Mouse (Mus musculus): ENCODE data around the gene Tctn3. TPM values are rescaled to one million over a fixed set of nuclear protein-coding genes. Genes with fewer than 3 reads are reported as not detected.
"Not testable (repeated sequence)": the region's sequence is repeated elsewhere in the genome, so short reads cannot be mapped to it uniquely, and the experiment has no call there.

The Tctn3 gene
- total RNA-seq, 2 experiments from 2014 or later: 22.4 to 24.5 TPM

DNA sequence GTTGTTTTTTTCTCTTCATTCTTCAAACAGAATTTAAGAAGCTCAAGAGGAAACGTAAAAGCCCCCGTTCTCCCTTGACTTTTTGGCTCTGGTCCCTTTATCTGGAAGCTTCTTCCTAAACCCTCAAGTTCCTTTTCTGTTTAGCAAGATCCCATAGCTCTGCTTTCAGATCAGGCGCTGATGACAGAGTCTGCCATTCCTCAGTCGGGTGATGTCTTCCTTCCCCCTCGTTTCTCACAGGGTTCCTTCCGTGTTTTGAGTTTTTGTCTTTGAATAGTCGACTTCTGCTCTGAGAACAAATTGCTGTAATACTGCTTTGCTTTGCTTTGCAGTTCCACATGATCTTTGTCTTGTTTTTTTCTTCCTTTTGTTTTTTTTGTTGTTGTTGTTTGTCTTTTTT, 18.6 kb upstream of the Tctn3 start:
- intact Hi-C loops (cut with DNase I): loop anchor here (2.0 kb wide), 1 partner anchor 72 kb away; no protein-coding TSS in a partner anchor
- peak in 1 of 2 experiments; percentile 65 for DNase-seq (ENCODE audit: low spot score in 2 of 2)

DNA sequence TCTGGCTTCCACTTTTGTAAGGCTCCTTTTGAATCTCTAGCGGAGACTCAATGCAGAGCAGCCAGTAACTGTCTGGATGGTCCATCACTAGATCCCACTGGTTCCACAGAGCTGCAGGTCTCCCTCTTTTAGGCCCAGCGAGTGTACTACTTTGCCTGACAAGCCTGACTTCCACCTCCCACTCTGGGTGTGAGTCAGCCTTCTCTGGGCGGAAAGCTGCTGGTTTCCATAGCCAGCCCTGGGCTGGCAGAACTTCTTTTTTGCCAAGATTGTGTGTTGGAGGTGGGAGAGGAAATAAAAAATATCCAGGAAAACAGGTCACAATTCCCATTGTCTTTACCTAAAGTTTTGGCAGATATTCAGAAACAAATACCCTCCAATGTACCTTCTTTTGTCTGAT, 18.1 kb upstream of the Tctn3 start:
- intact Hi-C loops (cut with DNase I): loop anchor here (2.0 kb wide), 1 partner anchor 73 kb away; no protein-coding TSS in a partner anchor
- peak; percentile 51 to 90 for DNase-seq (ENCODE audit: low spot score in 2 of 2)

DNA sequence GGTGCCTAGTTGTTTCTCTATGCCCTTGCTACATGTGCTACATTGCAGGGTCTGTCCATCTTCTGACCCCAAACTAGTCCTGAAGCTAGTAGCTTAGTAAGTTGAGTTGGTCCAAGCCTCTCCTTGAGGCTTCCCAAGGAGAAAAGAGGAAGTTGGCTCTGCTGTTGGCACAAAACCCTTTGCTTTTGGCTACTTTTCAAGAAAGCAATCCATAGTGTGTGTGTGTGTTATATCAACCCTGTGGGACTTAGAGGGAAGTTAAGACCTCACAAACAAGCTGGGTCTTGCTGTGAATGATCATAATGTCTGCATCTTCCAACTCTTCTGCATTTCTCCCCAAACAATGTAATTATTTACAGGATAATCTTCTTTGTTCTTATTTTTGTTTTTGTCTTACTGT, 16.9 kb upstream of the Tctn3 start:
- no peak for DNase-seq (ENCODE audit: low spot score in 2 of 2)
- intact Hi-C loops (cut with DNase I): no loop called here

DNA sequence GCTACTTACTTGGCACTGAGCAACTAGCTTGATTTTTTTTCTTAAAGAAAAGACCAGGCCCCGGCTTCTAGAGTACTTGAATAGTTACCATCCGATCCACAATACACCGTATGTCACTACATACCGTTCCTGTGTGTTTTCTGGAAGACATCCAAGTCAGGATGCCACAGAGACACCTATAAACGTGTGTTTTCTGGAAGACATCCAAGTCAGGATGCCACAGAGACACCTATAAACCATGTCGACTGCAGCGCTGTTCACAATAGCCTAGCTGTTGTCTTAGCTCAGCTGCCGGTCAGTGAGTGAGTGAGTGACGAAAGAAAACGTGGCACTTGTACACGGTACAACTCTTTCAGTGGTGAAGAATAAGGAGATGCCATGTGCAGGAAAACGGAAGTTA, 13.9 kb upstream of the Tctn3 start:
- DNase-seq (ENCODE audit: low spot score in 2 of 2): no peak
- intact Hi-C loops (cut with DNase I): no loop called here

DNA sequence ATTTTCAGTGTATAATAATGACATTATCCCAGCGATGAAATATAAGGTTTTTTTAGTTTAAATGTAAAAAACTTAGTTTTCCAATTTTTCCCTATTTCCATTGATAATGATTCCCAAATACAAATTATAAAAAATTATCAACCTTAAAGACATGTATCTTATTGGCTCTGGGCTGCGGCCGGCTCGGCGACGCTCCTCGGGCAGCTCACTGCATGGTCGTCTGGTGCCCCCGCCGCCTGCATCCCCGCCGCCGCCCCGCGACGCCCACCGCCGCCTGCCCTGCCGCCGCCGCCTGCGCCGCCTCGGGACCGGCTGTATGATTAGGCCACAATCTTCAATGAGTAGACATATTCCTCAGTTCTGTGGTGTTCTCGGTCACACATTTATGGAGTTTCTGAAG, 9.6 kb upstream of the Tctn3 start:
- DNase-seq (ENCODE audit: low spot score in 2 of 2); intact Hi-C loops (cut with DNase I): not testable (repeated sequence)

DNA sequence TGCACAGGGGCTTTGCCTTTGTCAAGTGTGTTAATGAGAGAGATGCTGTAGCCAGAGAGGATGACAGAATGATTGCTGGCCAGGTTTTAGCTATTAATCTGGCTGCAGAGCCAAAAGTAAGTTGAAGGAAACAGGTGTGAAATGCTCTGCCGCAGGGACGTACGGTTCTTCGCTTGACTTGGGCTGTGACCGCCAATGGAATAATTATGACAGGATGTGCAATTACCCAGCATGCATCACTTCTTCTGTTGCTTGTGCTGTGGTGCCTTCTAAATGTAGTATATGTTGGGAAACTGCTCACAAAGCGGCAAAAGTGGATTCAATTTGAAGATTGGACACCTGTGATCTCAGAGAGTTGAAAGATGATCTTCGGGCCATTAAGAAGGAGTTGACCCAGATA, 4.0 kb upstream of the Tctn3 start:
- intact Hi-C loops (cut with DNase I): no loop called here
- no peak for DNase-seq (ENCODE audit: low spot score in 2 of 2)

DNA sequence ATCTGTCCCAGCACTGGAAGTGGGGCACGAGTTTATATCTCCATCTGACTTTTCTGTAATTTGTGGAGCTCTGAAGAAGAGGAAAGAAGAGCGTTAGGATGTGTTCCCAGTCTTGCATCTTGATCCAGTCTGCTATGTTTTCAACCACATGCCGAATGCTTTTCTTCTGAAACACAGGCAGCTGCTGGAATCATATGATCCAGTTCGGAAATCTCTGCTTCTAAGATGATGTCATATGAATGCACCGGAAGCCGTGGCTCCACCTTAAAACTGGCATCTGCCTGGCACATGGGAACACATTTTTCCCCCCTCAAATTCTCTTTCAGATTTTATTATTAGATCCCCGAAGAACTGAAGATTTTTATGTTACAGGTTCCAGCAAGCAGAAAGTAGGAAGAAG, 2.8 kb upstream of the Tctn3 start:
- intact Hi-C loops (cut with DNase I): loop anchor here (5.0 kb wide), 1 partner anchor 402 kb away; no protein-coding TSS in a partner anchor
- DNase-seq (ENCODE audit: low spot score in 2 of 2): peak in 1 of 2 experiments; percentile 25

DNA sequence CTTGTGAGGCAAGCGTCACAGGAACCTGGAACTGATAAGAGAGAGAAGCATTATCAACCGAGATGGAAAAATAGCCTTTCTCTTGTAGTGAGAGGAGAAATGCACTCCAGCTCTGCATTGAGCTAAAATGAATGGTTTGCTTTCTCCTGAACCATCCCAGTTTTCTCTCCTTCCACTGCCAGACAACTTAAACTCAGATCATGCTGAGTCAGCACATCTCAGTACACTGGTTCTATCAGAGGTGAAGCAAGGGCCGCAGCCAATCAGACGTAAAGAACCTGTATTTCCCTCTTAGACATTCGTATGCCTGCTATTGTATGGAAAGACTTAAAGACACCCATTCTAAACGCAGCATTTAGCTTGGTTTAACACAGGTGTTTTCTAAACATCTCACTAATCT, 4.4 kb downstream of the Tctn3 start:
- intact Hi-C loops (cut with DNase I): no loop called here
- no peak for DNase-seq (ENCODE audit: low spot score in 2 of 2)

DNA sequence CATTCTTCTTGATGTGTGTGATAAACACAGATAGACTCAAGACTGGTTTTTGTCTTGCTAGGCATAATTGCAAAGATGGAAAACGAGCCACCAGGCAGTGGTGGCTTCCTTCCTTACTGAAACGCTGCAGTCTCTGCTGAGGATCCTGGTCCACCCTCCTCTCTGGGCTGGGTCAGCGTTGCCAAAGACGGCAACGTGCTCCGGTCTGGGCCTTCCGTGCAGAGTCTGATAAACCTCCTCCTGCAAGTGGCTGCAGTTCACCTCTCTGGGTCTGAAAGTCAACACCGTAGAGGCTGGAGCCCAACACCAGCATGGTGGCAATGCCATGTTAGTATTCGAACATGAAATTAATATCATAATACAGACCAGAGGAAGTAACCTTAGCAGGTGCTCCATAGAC, 6.8 kb downstream of the Tctn3 start:
- intact Hi-C loops (cut with DNase I): no loop called here

DNA sequence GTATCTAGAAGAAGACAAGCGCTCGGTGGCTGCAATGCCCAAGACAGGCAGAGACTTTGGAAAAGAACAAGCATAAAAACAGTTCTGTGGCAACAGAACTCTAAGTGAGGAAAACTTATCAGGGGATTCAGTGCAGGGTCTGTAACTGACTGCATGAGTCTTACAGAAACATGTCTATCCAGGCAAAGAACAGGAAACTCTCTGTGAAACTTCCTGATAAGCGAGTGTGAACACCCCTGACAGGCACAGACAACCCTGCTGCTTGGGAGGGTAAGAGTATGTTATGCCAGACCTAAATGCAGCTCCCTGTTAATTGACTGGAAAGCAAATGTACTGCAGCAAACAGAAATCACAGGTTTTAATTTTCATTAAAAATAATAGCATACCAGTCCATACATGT, 10.2 kb downstream of the Tctn3 start:
- DNase-seq (ENCODE audit: low spot score in 2 of 2): no peak
- intact Hi-C loops (cut with DNase I): no loop called here

More for the DNA sequence above, 6.8 kb downstream of the Tctn3 start:
- no peak for DNase-seq (ENCODE audit: low spot score in 2 of 2)

DNA sequence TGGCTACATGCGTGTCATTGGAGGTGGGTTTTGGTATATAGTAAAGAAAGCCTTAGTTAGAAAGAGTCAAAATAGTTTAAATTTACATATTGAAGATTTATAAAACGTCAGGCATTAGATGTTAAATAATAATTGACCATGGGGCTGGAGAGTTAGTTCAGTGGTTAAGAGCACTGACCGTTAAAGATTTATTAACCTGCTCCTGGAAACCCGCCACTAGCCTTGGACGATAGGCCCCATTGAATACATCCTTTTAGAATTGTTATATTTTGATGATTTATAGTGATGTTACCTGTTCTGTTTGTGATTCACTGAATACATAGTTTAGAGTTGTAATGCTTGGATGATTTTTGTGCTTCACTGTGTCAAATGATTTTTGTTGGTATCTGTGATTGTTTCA, 11.2 kb downstream of the Tctn3 start:
- intact Hi-C loops (cut with DNase I); DNase-seq (ENCODE audit: low spot score in 2 of 2): not testable (repeated sequence)

DNA sequence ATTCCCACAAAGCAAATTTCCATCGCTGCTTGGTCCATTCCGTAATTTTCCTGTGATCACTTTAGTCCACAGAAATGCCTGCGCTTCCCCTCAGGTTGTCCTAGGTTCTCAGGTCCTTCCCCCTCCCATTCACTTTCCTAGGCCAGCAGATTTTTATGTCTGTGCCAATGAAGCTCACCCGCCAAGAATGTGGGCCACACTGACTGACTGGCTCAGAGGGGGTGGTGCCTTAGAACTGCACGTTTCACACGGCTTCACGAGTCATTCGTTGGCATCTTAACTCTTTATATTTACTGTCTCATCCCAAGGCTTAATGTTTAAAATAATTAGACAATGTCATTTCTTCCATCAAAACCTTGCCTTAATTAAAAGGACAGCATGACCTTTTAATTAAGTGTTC, 16.2 kb downstream of the Tctn3 start:
- DNase-seq (ENCODE audit: low spot score in 2 of 2): peak in 1 of 2 experiments; percentile 15
- intact Hi-C loops (cut with DNase I): no loop called here

DNA sequence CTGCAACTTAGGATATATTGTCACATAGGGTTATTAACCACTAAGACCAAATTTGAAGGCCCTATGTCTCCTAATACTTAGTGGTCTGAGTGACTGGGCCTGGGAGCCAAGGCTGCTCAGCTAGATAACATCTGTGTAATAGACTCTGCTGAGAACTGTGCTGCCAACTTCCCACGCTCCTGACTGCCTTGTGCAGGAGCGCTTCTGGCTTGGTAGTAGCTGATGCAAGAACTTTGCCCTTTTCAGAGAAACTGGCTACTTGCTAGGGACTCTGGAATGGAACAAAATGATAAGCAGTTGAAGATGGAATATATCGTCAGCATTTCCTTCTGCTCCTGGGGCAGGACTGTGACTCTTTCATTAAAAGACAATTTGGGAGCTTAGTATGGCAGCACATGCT, 16.8 kb downstream of the Tctn3 start:
- intact Hi-C loops (cut with DNase I): no loop called here
- DNase-seq (ENCODE audit: low spot score in 2 of 2): no peak

DNA sequence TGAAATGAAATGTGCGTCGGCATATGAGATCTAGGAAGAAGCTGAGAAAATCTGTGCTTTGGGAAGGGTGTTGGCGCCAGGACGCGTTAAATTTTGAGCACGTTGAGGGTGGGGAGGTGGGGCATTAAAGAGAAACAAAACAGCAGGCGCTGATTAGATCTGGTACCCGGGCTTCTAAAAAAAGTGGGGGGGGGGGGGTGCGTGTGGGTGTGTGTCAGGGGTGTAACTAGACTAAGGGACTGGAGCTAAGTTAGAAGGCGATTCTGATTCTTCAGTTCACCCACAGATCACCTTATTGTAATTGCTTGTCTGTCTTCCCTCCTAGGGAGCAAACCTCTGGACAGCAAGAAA, 22.5 kb downstream of the Tctn3 start:
- no peak for DNase-seq (ENCODE audit: low spot score in 2 of 2)
- intact Hi-C loops (cut with DNase I): loop anchor here (5.0 kb wide), 1 partner anchor 243 kb away; the partner anchor contains the start of gene Ccnj

DNA sequence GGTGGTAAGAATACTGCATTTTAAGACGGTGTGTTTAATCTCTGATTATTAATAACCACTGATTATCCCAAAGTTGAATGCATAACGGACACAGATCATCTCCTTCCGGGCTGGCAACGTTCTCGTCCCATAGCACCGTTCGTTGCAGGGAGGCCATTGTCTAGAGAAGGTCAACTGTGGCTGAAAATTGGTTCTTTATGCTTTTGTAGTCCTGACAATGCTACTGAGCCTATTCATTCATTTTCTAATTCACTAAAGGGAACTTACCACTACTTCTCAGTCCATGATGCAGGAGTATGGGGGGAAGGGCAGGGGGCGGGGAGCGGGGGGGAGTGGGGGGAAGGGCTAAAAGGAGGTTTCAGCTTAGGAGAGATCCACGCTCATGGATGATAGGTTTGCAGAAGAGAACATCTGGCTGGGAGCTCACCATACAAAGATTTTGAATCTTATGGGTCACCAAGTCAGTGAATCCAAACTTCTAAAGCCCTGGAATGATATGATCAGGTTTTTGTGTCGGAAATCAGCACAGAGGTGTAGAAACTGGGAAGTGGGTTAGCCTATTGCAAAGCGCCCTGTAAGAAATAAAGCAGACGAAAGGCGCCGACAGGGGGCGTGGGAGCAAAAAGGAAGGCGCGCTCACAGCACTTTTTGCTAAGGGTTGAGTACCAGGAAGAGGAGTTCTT, 23.0 kb downstream of the Tctn3 start:
- DNase-seq (ENCODE audit: low spot score in 2 of 2): peak; percentile 84 to 93
- intact Hi-C loops (cut with DNase I): loop anchor here (5.0 kb wide), 1 partner anchor 243 kb away; the partner anchor contains the start of gene Ccnj

DNA sequence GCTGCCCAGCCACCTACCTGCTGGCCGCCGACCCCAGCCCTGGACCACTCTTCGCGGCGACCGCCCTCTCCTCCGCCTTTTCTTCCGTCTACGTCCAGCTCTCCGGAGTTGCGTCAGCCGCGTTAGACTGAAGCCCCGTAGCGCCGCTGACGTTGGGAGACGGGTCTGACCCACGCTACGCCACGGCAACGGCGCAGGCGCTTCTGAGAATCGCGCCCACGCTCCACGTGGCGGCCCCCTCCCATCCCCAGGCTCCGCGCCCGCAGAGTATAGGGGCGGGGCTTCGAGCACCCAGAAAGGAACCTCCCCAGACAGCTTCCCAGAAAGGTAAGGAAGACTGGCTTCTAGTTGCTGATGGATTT, 23.8 kb downstream of the Tctn3 start, which contains the start of gene Aldh18a1:
Gene Aldh18a1, minus strand, starts transcription at position 171 of the 362 bp plus-strand sequence.
- intact Hi-C loops (cut with DNase I): loop anchor here (5.0 kb wide), 1 partner anchor 244 kb away; the partner anchor contains the start of gene Ccnj
- DNase-seq (ENCODE audit: low spot score in 2 of 2): peak; percentile 96 to 97

DNA sequence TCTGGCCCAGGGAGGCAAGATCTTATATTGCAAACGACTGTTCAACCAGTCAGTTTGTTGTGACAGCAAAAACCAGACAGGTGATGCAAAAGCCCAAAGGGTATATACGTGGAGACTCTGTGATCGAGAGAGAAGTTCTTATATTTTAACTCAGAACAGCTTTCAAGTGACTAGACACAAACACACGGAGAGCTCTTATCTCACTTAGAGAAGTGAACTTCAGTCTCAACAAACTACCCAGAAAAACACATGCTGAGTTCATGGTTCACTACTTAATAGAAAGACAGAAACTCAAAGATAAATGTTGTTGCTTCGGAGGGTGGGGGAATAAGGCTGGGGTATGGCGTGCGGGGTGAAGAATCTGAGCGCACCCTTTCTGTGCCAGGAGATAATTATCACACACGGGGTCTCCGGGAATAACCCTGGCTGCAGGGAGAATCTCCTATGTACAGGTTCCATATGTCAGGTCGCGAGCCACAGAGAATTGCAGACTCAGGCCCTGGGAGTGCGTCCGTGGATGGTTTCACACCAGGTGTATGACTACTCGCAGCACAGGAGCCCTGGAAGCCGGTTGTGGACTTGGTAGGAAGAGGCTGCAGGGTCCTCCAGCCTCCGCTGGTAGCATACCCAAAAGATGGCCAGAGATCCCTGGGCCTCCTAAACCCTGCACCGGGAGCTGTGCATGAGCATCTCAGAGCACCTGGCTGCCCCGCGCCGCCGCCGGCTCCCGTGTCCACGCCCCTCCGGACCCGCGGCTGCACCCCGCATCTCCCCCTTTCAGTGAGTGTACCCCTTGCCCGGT, 24.3 kb downstream of the Tctn3 start:
- intact Hi-C loops (cut with DNase I): loop anchor here (5.0 kb wide), 1 partner anchor 245 kb away; the partner anchor contains the start of gene Ccnj
- no peak for DNase-seq (ENCODE audit: low spot score in 2 of 2)

DNA sequence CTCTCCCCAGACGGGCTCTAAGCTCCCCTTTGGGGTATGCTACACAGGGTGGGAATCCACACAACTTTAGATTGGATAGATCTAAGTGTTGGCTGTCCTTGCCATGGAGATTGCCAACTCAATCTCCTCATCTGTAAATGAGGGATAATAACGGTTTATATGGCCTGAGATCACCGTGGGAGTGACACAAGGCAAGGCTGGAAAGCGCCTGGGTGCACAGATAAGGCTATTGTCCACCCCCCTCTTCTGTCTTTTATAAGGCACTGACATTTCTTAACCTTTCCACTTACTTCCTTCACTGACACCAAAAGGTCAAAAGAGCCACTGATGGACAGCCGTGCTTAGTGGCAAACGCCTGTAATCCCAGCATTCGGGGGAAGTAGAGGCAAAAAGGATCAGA, 25.1 kb downstream of the Tctn3 start:
- intact Hi-C loops (cut with DNase I): loop anchor here (5.0 kb wide), 1 partner anchor 245 kb away; the partner anchor contains the start of gene Ccnj

DNA sequence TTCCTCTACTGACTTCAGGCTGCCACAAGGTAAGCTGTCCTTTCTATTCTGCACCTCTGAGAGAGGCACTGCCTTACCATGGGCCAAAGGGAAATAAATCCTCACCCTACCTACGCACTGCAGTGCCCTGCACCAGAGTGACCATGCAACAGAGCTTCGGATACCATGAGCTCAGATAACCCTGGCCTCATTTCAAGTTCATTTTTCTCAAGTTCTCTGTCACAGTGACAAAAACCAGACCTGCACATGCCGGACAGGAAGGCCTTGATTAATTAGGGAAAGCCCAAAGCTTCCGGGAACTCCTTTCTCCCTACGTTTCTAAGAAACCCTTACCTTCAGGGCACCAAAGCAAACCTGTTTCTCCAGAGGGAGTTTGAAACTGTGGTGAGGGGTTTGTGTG, 30.4 kb downstream of the Tctn3 start:
- intact Hi-C loops (cut with DNase I): no loop called here
- DNase-seq (ENCODE audit: low spot score in 2 of 2): no peak

More for the DNA sequence above, 25.1 kb downstream of the Tctn3 start:
- DNase-seq (ENCODE audit: low spot score in 2 of 2): no peak

DNA sequence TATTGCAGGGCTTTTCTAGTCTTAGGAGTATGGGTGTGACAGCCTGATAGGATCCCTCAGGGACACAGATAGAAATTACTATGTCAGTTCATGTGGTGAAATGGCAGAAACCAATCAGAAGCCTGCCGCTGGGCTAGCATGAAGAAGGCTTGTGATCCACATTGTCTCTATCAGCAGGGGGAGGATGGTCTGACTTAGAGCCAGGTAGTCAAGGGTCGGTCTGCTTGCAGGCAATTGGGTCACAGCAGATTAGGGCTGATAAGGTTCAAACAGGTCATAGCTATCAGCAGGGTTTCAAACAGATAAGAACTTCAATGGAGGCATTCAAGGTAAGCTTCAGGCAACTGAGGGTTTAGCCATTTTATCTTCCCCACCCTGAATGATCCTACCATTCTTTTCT, 31.1 kb downstream of the Tctn3 start:
- intact Hi-C loops (cut with DNase I): no loop called here
- DNase-seq (ENCODE audit: low spot score in 2 of 2): no peak

DNA sequence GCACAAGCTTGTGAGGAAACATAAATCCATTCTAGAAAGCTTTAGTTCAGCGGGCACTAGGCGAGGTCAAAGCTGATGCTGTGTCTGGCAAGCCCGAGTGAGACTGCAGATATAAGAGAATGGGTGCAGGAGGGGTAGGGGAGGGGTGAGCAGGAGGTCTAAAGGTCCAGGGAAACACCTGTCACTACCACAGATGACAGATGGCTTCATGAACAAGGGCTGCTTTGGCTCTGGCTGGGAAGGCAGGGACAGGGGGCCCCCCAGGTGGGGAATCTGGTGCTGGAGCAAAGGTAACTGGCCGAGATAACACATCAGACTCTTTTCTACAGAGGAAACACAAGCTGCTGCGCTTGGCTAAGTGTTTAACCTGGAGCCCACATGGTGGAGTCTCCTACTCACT, 36.6 kb downstream of the Tctn3 start:
- no peak for DNase-seq (ENCODE audit: low spot score in 2 of 2)
- intact Hi-C loops (cut with DNase I): no loop called here

Measured in left cerebral cortex, postnatal 25 days (tissue).